Mouse (Mus musculus) embryonic facial prominence, embryonic 15.5 days (tissue): ENCODE results near the gene Arhgap31. TPM values are rescaled to one million over a fixed set of nuclear protein-coding genes. Genes with fewer than 3 reads are reported as not detected.

Experiments used
- ATAC-seq: fragments of 200-750 bp; cut with Nextera tagmentation; 2 replicates; pipeline ENCODE4 v1.8.0; 2017; ENCODE audit warnings: low read depth, moderate TSS enrichment; ENCODE audit not compliant: insufficient number of reproducible peaks, low FRiP score, low TSS enrichment
- H3K27ac ChIP-seq: fragments of 300-500 bp; sonication (generic); replicated peaks from 2 replicates; pipeline ENCODE4 v1.5.1; 2015; ENCODE audit warnings: mild to moderate bottlenecking, inconsistent platforms
- H3K27me3 ChIP-seq: fragments of 300-500 bp; sonication (generic); 2 replicates; pipeline ENCODE4 v1.6.1; 2015; ENCODE audit warnings: inconsistent platforms
- H3K36me3 ChIP-seq: fragments of 300-500 bp; sonication (generic); 2 replicates; pipeline ENCODE4 v1.6.1; 2015; ENCODE audit warnings: mild to moderate bottlenecking, inconsistent platforms
- H3K4me1 ChIP-seq: fragments of 300-500 bp; sonication (generic); 2 replicates; pipeline ENCODE4 v1.6.1; 2015; ENCODE audit warnings: inconsistent platforms
- H3K4me2 ChIP-seq: fragments of 300-500 bp; sonication (generic); replicated peaks from 2 replicates; pipeline ENCODE4 v1.6.1; 2015; ENCODE audit warnings: mild to moderate bottlenecking, inconsistent platforms
- H3K4me3 ChIP-seq: fragments of 300-500 bp; sonication (generic); replicated peaks from 2 replicates; pipeline ENCODE4 v1.5.1; 2015; ENCODE audit warnings: mild to moderate bottlenecking, inconsistent platforms
- H3K9ac ChIP-seq: fragments of 300-500 bp; sonication (generic); 2 replicates; pipeline ENCODE4 v1.6.1; 2015; ENCODE audit warnings: inconsistent platforms
- H3K9me3 ChIP-seq: fragments of 300-500 bp; sonication (generic); replicated peaks from 2 replicates; pipeline ENCODE4 v1.6.1; 2016; ENCODE audit warnings: inconsistent platforms
- WGBS: fragments of 180-500 bp; shearing (Covaris S2); methylation state at CpG from one replicate; pipeline ENCODE4 v1.1.7; 2015; 5-methylcytosine and 5-hydroxymethylcytosine counted together
- polyA plus RNA-seq: library from polyadenylated mRNA; unstranded; fragments of >200 nt; fragmentation: Nextera tagmentation; extraction: Ambion mirVana; gene quantifications from 2 replicates; pipeline ENCODE4 v1.2.1, GENCODE M21; 2015

The Arhgap31 gene
- polyA plus RNA-seq, 1 experiment from 2014 or later, result 16.3 TPM

GRCm38 (mm10) chr16:38562131-38562967, 150.7 kb downstream of the Arhgap31 start:
- H3K27ac ChIP-seq, result peak overlapping the region; percentile 87
- 7% methylated on average over 37 of the region's 37 CpGs for WGBS

GRCm38 (mm10) chr16:38558221-38558748, 154.8 kb downstream of the Arhgap31 start, which contains the start of gene Tmem39a:
Gene Tmem39a (plus strand): TSS chr16:38558698.
- peaks cover 31% of the 10 kb centered on the region for H3K27me3 ChIP-seq
- H3K27ac ChIP-seq, result no peak within 1 kb of the TSS
- no peak within 1 kb of the TSS for H3K4me2 ChIP-seq
- no peaks in the 10 kb centered on the region for H3K36me3 ChIP-seq
- 84% methylated on average over 3 of the region's 3 CpGs for WGBS
- no peaks in the 10 kb centered on the region for H3K4me1 ChIP-seq
- H3K9me3 ChIP-seq, result no peaks in the 10 kb centered on the region
- H3K4me3 ChIP-seq, result no peak within 1 kb of the TSS
- H3K9ac ChIP-seq, result no peak within 1 kb of the TSS
- no peak for ATAC-seq

More at GRCm38 (mm10) chr16:38562131-38562967, 150.7 kb downstream of the Arhgap31 start:
- Histone ChIP-seq H3K4me1 (0 out of 2 replicates have a peak, but pooled peaks cover 10% of the 10 kb centered on the region), H3K9me3 (no peaks in the 10 kb centered on the region), H3K9ac (peak overlapping the region; percentile 88), H3K4me2 (peak overlapping the region; percentile 53), H3K27me3 (peaks cover 19% of the 10 kb centered on the region), H3K36me3 (peaks cover 20% of the 10 kb centered on the region), H3K4me3 (peak overlapping the region; percentile 93)
- ATAC-seq, result peak; percentile 92

GRCm38 (mm10) chr16:38555988-38556387, 157.1 kb downstream of the Arhgap31 start:
- no peaks in the 10 kb centered on the region for H3K4me1 ChIP-seq
- H3K4me3 ChIP-seq, result no peak overlapping the region
- H3K4me2 ChIP-seq, result no peak overlapping the region
- no peaks in the 10 kb centered on the region for H3K36me3 ChIP-seq
- no peak overlapping the region for H3K9ac ChIP-seq
- ATAC-seq, result no peak
- 76% methylated on average over 3 of the region's 3 CpGs for WGBS
- H3K27me3 ChIP-seq, result peaks cover 39% of the 10 kb centered on the region
- no peak overlapping the region for H3K27ac ChIP-seq
- H3K9me3 ChIP-seq, result no peaks in the 10 kb centered on the region

- peak within 1 kb of the TSS; percentile 81 for H3K4me3 ChIP-seq
- H3K4me1 ChIP-seq, result peaks cover 16% of the 10 kb centered on the region
- peaks cover 16% of the 10 kb centered on the region for H3K36me3 ChIP-seq
- peak within 1 kb of the TSS; percentile 56; the same call in 1 of the 2 replicates for H3K27ac ChIP-seq
- WGBS, result 2% methylated on average over 54 of the region's 54 CpGs
- no peaks in the 10 kb centered on the region for H3K9me3 ChIP-seq
- peak within 1 kb of the TSS; percentile 77 for H3K4me2 ChIP-seq
- peak within 1 kb of the TSS; percentile 73 for H3K9ac ChIP-seq
- ATAC-seq, result peak; percentile 90
- H3K27me3 ChIP-seq, result peaks cover 12% of the 10 kb centered on the region; the same call in 1 of the 2 replicates
Observed at GRCm38 (mm10) chr16:38549479-38550396, 163.3 kb downstream of the Arhgap31 start, which contains the start of gene Poglut1. Gene Poglut1 (minus strand): TSS chr16:38550258.

Other genes with a start within 250 kb of the Arhgap31 start
- 28.9 and 29.9 TPM in 2 replicates for gene Timmdc1, start 190.6 kb downstream of the Arhgap31 start, polyA plus RNA-seq
- gene Poglut1, start 163.0 kb downstream of the Arhgap31 start, polyA plus RNA-seq, result 54.2 and 57.5 TPM in 2 replicates
- 136 and 138 TPM in 2 replicates for gene Tmem39a, start 154.6 kb downstream of the Arhgap31 start, polyA plus RNA-seq
- 24.7 and 25.2 TPM in 2 replicates for gene B4galt4, start 29.0 kb upstream of the Arhgap31 start, polyA plus RNA-seq
- 42.4 and 58.4 TPM in 2 replicates for gene Upk1b, start 87.1 kb upstream of the Arhgap31 start, polyA plus RNA-seq
- gene 4930435E12Rik, start 115.5 kb upstream of the Arhgap31 start, polyA plus RNA-seq, result not detected in 2 replicates
- 0.66 and 0.87 TPM in 2 replicates for gene Igsf11, start 179.4 kb upstream of the Arhgap31 start, polyA plus RNA-seq